Mouse (Mus musculus) ES-CJ7 (cell line): ENCODE results near the gene Rmi2.

Experiments used
- DNase-seq: peaks from one replicate; pipeline ENCODE4 v3.0.0; 2011; ENCODE audit warnings: low read depth, low spot score

The Rmi2 gene

DNA sequence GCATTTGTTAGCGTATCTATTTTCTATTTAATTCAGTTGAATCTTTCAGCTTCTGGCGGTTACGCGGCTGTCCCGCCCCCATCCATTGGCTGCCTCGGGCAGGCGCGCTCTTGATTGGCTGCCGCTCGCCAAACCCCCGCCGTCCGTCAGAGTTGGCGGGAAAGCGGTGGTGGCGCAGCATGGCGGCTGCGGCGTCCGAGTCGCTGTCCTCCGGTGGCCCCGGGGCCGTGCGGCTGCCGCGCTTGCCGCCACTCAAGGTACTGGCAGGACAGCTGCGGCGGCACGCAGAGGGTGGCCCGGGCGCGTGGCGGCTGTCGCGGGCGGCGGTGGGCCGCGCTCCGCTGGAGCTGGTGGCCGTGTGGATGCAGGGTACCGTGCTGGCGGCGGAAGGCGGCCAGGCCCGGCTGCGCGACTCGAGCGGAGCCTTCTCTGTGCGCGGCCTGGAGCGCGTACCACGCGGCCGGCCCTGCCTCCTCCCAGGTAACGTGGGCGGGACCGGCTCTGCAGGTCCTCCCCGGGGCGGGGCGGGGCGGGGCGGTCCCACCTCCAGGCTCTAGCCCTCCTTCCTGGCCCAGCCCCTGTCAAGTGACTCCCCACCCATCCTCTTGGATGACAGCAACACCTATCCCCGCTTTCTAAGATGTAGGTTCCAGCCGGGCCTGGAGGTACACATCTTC lies at the start of gene Rmi2:
Rmi2 (plus strand) TSS at position 149 of the 677 bp plus-strand sequence.
- DNase-seq = peak; percentile 76

DNA sequence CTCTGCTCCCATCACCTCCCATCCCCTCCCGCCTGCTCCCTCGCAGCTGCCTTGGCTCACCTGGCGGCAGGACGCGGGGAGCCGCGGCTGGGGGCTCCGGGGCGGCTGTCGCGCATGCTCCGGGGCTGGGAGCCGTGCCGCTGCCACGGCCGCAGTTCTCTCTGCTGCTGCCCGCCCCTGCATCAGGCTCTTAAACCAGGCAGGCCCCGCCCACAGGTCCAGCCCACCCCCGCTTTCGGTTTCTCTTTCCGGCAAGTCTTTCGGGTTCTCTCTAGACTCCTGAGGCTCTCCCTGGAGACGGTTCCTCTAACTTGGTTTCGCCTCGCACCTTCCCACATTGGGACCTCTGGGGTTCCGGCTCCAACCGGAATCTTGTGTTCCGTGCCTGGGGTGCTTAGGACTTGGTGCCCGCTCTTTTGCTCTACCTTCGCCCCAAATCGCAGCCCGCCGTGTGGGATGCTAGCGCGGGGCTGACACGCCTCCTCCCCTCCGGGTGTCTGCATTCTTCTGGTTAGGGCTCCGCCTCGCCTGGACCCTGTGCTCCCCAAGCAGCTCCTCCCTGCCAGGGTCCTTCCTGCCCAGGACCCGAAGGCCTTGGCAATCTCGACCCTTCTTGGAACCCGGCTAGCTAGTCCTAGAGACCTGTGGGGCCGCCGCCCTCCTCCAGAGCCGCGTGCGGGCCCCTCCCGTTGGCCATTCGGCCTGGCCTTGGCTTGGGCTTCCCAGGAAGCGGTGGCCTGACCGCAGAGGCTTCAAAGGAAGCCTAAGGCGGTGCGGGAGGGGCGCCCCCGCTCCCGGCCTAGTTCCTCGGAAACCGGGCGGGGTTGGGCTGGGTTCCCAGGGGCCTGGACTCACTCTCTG lies 49.3 kb upstream of the Rmi2 start, which contains the start of gene Socs1:
Socs1 (minus strand) TSS at position 166 of the 861 bp plus-strand sequence.
- DNase-seq = peak; percentile 88

DNA sequence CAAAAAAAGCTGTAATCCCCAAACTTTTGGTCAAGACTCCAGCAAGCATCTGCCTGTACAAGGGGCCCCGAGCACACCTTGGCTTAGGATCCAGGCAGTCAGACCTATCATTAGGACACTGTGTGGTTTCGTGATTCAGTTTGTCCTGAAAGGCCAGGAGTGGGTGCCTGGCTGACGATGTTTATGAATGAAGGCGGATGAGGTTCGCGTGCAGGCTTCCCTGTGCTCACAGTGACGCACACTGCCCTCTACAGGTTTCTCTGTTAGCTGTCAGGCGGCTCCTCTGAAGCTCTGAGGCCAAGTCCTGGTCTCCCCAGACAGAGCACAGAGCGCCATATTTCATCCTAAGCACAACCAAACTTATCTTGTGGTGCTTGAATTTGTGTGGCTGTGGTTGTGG lies 48.6 kb upstream of the Rmi2 start:
- DNase-seq = peak; percentile 90

DNA sequence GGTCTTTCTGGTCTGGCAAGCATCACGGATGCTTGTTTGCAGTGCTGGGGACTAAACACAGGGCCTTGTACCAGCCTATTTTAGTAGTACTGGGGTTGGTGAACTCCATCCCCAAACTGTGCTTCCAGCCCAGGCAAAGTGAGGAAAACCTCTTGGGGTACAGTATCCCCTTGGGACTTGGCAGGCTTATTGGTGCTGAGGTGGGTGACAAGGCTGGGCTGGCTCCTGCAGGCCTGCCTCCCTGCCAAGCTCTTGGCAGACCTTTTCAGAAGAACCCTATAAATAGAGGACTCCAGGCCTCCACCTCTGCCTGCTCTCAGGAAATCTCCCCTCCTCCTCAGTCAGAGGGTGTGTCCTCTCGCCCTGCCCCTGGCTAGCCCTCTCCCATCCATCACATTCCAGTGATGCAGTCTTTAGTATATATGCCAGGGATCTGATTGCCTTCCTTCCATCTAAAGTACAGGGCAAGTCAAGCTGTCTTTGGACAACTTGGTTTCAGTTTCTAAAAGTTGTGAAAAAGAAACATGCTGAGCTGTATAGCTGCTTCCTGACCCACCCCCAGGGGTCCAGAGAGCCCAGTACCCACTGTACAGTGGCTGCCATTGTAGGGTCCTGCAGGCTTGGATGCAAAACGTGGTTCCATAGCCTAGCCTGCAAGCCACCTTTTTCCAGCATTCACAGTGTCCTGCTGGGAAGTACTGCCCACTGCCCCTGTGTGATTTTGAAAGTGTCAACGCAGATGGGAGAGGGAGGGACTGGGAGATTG lies 47.9 kb upstream of the Rmi2 start:
- DNase-seq = no peak

DNA sequence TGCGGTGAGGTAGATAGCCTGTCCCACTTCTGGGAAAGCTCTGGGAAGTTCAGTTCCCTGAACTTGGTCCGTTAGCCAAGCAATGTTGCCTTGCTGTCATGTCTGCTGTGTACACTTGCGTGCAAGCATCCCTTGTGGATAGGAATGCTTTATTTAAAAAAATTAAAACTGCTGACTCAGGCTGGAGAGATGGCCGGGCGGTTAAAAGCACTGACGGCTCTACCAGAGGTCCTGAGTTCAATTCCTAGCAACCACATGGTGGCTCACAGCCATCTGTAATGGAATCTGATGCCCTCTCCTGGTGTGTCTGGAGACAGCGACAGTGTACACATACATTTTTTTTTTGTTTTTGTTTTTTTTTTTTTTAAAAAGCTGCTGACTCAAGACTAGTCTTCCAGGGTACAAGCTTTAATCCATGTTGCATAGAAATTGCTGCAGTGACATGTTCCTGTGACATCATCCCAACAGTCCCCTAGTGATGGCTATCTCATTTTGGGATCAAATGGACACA lies 47.3 kb upstream of the Rmi2 start:
- no peak for DNase-seq

DNA sequence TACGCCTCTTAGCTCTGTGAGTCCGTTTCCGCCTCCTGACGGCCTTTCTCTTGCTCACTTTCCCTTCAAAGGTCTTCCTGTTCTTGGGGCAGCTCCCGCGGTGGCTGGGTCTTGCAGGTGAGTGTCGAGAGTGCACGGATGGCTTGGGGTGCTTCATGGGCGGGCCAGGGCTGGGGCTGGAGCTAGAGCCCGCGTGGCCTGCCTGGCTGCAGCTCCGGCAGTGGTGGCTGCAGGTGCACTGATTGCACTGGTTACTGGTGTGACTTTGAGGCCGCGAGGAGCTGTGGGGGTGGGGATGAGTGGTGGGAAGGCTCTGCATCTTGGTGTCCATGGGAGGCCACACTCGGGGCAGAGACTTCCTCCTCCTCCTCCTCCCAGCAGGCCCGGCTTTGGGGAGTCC lies 46.6 kb upstream of the Rmi2 start, which contains the start of gene Tnp2:
Tnp2 (minus strand) TSS at position 390 of the 400 bp plus-strand sequence.
- no peak for DNase-seq

DNA sequence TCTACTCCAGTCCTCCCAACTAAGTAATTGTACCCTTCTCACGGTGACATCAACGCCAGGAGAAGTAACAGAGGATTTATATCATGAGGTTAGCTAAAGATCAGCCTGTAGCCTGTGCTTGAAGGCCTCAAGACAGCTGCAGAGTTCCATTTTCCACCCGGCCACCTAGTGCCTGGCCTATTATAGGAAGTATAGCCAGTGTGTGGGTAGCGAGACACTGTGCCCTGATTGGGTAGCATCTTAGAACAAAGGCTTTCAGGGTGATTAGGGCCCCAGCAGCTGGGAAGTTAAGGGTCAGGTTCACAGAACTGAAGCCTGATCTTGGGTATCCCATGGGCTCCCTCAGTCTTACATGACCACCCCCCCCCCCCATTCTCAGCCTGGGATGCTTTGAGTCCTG lies 46.0 kb upstream of the Rmi2 start:
- DNase-seq = no peak

DNA sequence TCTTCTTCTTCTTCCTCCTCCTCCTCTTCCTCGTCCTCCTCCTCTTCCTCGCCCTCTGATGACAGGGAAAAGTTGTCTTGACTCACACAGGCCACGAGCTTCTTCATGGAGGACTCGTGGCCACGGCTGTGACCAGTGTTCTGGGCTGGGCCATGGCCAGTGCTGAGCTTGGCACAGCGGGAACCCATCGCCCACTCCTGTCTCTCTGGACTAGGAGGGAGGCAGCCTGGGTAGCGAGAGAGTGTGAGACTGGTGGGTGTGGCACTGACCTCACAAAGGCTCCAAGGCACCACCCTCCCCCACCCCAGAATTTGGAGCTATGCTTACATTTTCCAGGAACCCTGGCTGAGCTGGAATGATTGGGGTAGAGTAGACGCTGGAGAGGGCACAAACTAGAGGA lies 44.2 kb upstream of the Rmi2 start, which contains the start of gene Prm3:
Prm3 (minus strand) TSS at position 213 of the 400 bp plus-strand sequence.
- no peak for DNase-seq

DNA sequence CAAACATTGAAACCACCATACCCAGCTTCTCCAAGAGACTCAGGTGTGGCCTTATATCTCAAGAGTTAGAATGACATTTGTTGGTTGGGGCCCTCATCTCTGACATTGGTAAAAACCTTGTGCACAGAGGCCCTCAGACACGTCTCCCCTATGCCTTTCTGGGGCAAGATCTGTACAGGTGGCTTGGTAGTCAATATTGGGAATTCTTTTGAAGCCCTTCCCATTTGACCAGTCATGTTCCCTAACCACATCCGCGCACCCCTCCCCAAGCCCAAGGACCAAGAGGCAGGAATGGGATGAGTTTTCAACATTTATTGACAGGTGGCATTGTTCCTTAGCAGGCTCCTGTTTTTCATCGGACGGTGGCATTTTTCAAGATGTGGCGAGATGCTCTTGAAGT lies 38.8 kb upstream of the Rmi2 start, which contains the start of gene Prm2:
Prm2 (minus strand) TSS at position 101 of the 400 bp plus-strand sequence.
- DNase-seq = no peak

DNA sequence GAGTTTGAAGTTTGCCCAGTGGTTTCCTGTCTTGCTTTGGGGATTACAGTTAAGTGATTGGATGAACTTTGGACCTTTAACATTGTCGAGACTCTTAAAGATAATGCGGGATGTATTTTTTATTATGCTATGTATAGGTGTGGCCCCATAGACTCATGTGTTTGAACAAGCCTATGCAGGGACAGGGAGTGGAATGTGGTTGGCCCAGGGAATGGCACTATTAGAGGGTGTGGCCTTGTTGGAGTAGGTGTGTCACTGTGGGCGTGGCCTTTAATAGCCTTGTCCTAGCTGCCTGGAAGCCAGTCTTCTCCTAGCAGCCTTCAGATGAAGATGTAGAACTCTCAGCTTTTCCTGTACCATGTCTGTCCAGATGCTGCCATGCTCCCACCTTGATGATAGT lies 32.4 kb upstream of the Rmi2 start:
- DNase-seq = peak; percentile 41

DNA sequence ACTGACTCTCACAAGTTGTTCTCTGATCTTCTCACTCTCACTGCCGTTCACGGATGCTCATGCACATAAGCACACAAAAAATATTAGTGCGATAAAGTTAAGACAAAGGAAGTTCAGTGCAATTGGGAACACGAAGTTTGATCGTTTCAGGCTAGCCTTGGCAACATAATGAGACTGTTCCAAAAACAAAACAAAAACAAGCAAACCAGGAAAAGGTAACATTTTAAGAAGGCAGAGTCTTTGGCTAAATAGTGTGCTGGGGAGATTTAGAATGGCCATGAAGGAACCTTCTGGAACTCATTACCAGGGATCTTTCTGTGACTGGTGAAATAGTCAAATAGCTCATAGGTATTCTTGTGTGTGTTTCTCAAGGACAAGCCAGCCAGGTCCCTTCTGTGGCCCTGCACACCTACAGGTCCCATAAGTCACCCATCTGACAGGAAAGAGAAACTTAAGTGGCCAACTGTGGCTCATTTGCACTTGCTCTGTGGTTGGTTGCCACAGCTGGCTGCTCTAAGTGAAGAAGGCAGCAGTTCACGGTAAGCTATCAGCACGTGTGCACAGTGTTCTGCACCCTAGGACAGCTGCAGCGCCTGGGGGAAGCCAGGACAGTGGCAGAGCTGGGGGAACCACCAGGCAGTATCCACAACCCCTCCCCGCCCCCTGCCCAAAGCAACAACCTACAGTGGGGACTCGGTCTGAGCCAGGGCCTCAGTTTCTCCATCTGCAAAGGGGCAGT lies 28.9 kb upstream of the Rmi2 start, which contains the start of gene Prm1:
Prm1 (minus strand) TSS at position 51 of the 739 bp plus-strand sequence.
- no peak for DNase-seq

DNA sequence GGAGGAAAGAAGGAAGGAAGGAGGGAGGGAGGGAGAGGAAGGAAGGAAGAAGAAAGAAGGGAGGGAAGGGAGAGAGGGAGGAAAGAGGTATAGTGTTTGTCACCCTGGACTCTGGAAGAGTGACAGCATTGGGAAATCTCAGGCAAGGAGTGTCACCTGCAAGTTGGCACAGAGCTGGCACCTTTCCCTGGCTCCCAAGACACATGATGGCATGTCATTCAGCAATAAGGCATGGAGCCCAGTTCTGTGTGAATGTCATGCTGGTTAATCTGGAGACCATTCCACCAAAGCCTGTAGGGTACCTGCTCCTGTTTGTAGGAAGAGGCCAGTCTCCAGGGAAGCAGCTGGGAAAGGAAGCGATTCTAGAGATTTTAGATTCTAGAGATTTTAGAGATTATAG lies 24.5 kb upstream of the Rmi2 start:
- no peak for DNase-seq

DNA sequence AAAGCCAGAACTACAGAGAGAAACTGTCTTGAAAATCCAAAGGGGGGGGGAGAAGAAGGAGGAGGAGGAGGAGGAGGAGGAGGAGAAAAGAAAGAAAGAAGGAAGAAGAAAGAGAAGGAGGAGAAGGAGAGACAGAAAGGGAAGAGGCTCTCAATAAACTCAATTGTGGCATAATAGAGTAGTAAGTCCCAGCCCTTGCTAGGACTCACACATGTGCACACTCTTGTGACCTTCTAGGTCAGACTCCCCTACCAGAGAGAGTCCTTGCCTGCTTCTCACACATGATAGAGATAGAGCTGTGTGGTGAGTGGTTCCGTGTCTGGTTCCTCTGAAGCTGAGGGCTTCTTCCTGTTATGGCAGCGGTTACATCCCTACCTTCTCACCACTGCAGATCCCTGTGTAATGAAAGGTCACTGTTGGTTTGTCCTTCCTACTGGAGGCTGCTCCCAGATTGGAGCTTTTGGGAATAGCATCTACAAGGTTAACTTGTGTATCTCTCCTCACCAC lies 21.9 kb upstream of the Rmi2 start, which contains the start of gene Gm11172:
Gm11172 (plus strand) TSS at position 51 of the 507 bp plus-strand sequence.
- no peak for DNase-seq

DNA sequence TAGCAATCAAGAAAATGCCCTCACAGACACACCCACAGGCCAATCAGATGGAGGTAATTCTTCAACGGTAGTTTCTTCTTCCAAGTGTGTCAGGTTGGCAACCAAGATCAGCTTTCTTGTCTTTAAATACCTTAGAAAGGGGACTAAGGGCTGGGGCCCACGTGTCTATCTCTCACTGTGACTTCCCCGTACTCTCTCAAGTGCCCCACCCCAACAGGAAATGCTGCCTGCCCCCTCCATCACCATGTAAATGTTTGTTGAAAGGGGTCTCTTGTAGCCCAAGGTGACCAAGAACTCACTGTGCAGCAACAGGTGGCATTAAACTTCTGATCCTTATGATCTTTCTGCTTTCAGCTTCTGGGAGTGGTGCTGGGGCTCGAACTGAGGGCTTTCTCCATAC lies 21.1 kb upstream of the Rmi2 start:
- no peak for DNase-seq

DNA sequence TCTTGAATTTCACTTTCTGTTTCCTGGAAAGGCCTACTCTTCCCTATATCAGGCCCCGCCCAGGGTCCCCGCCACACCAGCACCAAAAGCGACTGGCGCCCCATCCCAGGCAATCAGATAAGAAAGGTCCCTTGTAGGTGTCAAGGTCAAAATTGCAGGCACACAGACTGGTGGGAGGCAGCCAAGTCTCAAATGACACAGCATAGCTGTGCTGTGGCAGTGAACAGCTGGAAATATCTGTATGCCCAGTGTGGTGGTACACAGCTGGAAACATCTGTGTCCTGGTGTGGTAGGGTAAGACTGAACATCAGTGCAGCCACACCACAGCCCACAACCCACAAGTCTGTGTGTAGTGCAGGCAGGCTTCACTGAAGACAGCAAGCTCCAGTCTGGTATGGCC lies 20.0 kb upstream of the Rmi2 start:
- DNase-seq = no peak

DNA sequence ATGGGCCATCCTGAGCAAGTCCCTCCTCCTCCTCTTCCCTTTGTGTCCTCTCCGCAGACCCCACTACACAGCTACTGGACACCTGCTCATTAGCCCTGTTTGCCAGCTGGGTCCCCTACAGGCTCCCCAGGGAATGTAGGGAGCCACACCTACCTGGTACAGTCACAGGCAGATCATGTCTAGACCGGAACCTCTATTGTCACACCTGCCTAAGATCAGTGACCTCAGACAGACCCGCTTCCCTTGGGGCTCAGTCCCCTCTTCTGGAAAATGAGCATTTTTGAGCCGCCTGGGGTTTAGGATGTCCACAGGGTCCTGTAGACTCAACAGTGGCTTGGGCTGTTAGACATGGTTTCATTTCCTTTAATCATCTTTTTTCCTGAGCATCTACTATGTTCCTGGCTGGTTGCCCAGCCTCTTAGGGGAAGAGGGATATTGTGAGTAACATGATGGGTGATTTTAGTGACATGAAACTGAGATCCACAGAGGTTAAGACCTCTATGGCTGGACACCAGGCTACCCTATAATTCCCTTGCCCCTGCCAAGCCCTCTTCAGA lies 16.2 kb upstream of the Rmi2 start:
- no peak for DNase-seq

DNA sequence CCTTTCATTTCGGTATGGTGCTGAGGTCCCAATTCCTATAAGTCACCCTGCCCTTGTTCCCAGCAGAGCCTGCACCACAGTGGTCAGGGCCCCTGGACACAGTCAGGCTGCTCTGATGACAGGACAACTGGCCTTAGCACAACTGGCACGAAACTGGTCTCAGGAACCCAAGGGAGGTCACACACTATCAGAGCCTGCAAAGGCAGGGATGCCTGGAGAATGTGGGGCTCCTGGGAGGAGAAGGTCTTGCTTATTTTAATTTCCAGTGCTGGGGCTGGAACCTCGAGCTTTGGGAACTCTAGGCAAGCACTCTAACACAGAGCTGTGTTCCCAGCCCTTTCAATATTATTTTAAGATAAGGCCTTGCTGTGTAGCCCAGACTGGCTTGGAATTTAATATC lies 14.9 kb upstream of the Rmi2 start:
- no peak for DNase-seq

DNA sequence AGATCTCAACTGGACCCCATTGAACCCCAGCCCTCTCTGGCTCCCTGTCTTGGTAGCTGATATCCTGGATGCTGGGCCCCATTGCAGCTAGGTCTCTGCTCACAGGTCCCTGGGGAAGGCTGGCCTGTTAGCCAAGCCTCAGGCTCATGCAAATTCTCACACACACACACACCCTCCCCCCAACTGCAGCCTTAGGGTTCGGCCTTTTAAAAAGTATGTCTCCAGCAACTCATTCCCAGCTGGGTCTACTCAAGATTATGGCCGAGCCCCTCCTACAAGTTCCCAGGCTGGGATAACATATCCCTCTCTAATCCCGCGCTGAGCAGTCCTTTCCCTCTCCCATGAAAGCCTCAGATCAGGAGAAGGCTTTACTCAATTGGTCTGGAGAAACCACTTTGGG lies 13.5 kb upstream of the Rmi2 start:
- DNase-seq = no peak

DNA sequence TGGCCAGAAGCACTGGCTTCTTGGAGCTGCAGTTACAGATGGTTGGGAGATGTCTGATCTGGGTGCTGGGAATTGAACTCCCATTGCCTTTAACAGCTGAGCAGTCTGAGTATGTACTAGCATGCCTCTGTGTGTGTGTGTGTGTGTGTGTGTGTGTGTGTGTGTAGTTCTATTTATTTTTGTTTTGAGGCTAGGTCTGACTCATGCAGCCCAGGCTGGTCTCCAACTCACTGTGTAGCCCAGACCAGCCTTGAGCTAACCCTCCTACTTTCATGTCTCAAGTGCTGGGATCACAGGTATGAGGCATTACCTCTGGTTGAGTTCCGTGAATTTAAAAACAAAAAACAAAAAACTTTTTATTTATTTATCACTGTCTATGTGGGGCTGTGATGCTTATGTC lies 10.3 kb upstream of the Rmi2 start:
- no peak for DNase-seq

DNA sequence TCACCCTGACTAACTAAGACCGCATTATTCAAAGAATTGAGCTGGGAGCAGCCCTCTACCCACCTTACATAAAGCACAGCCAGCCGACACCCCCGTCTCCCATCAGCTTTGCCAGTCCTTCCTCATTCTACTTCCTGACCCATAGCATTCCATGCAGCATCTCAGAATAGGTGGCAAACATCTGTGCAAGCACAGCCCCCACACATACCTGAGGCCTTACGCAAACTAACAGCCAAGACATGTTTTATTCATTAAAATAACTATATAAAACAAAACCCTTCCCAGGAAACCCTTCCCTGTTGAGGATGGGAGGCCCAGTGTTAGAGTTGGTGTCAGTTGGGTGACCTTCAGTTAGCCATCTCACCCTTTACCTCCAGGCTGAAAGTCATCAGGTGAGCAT lies 9.0 kb upstream of the Rmi2 start:
- no peak for DNase-seq
